Mouse (Mus musculus) embryonic fibroblast, embryonic 13.5 days (primary cell): ENCODE data around the gene Hoxc6.

ENCODE experiments used
- CTCF ChIP-seq: IDR thresholded peaks from 2 replicates; pipeline ENCODE4 v1.5.1; 2011; ENCODE audit warnings: mild to moderate bottlenecking, control low read depth, low read length, moderate library complexity, borderline replicate concordance; ENCODE audit not compliant: insufficient read depth
- POLR2A ChIP-seq: IDR thresholded peaks from 2 replicates; pipeline ENCODE4 v1.6.1; 2011; ENCODE audit warnings: low read depth, mild to moderate bottlenecking, control low read depth, low read length, moderate library complexity

DNA sequence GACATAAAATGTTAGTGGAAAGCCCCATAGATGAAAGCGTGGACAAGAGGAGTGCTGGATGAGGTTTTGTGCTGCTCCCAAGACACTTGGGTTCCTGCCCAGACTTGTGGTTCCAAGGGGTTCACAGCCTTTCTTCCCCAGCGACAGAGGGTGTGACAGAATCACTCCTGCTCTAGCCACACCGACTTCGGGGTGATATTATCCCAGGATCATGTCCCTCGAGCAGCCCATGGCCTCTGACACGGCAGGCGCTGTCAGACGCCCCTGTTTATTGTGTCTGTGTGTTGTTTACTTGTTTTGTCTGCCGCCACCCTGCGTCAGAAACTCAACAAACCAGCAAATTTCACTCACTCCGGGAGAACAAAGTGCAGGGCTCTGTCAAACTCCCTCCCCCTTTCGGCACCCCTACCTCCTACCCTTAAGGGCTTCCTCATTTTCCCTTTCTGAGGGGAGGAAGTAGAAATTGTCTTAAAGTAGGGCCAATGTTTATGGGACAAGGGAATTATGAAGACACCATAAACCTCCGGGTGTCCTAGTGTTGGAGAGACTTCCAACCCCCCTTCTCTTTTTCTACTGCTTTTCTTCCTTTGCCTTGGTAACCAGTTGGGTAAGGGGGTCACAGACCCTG, 4.9 kb downstream of the Hoxc6 start:
- TF ChIP-seq POLR2A (peak; percentile 38; the same call in 1 of the 2 replicates), CTCF (no peak)
